Mouse (Mus musculus): ENCODE data around the gene Sdcbp2. TPM values are rescaled to one million over a fixed set of nuclear protein-coding genes. Genes with fewer than 3 reads are reported as not detected.
A peak's percentile ranks its signal among the peaks of the same experiment; 100 is the strongest.

Gene Sdcbp2
- polyA plus RNA-seq, 1 experiment: 1.1 TPM

DNA sequence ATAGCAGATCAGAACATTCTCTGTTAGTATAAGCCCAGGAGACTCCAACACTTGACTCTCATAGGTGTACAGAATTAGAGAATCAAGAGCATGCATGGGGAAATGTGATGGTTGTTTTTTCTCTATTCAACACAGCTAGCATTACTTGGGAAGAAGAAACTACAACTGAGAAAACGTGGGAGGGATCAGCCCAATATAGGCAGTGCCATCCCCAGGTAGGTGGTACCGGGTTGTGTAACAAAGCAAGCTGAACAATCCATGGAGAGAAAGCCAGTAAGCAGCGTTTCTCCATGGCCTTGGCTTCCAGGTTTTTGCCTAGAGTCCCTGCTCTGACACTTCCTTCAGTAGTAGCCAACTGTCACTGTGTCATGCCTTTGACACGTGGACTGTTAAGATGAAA lies 33.8 kb upstream of the Sdcbp2 start:
- peaks cover 81% of the 10 kb centered on the region for H3K4me1 ChIP-seq
- H3K4me3 ChIP-seq (replicated peaks): no peak overlapping the region
- H3K9me3 ChIP-seq: peaks cover 5% of the 10 kb centered on the region; the same call in 1 of the 2 replicates
- peaks cover 19% of the 10 kb centered on the region for H3K27me3 ChIP-seq (replicated peaks)
- H3K36me3 ChIP-seq (replicated peaks; ENCODE audit: low read length): peaks cover 2% of the 10 kb centered on the region
- TF ChIP-seq FLI1 (IDR thresholded peaks at IDR 0.05; ENCODE audit: low read length): no peak
- TF ChIP-seq GATA1 (IDR thresholded peaks at IDR 0.05; ENCODE audit: borderline replicate concordance, low read length): no peak

DNA sequence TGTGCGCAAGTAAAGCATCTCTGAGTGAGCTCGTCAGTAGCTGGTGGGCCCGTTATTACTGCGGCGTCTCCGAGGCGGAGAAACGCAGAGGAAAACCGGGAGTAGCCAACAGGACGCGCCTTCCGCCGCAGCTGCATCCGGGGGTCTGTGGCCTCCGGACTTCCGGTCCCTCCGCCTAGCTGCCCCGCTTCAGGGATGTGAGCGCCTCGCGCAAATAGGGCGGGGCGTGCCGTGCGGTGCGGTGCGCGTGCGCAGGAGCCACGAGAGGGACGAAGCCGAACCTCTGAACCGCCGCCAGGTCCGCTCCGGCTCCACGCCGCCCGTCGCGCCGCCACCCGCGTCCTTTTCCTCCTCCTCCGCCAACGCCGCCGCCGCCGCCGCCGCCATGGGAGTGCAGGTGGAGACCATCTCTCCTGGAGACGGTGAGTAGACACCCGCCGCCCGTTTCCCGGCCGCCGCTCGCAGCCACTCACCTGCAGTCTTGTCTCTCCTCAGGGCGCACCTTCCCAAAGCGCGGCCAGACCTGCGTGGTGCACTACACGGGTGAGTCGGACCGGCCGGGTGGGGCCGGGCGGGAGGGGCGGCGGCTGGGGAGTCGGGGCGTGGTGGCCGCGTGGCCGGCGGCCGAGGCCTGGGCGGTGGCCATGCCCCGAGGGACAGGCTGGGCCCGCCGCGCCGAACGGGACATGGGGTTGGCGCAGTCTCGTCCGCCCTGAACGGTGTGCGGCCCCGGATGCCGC lies 29.9 kb upstream of the Sdcbp2 start, which contains the start of gene Fkbp1a:
TSS of gene Fkbp1a (plus strand) at position 161 of the 740 bp plus-strand sequence.
- Histone ChIP-seq H3K4me1 (peaks cover 80% of the 10 kb centered on the region), H3K4me3 (replicated peaks) (peak within 1 kb of the TSS; percentile 95), H3K9me3 (no peaks in the 10 kb centered on the region), H3K27me3 (replicated peaks) (peaks cover 28% of the 10 kb centered on the region), H3K36me3 (replicated peaks; ENCODE audit: low read length) (peaks cover 32% of the 10 kb centered on the region)
- TF ChIP-seq FLI1 (IDR thresholded peaks at IDR 0.05; ENCODE audit: low read length): peak; percentile 90; the same call in 1 of the 2 replicates
- TF ChIP-seq GATA1 (IDR thresholded peaks at IDR 0.05; ENCODE audit: borderline replicate concordance, low read length): no peak

DNA sequence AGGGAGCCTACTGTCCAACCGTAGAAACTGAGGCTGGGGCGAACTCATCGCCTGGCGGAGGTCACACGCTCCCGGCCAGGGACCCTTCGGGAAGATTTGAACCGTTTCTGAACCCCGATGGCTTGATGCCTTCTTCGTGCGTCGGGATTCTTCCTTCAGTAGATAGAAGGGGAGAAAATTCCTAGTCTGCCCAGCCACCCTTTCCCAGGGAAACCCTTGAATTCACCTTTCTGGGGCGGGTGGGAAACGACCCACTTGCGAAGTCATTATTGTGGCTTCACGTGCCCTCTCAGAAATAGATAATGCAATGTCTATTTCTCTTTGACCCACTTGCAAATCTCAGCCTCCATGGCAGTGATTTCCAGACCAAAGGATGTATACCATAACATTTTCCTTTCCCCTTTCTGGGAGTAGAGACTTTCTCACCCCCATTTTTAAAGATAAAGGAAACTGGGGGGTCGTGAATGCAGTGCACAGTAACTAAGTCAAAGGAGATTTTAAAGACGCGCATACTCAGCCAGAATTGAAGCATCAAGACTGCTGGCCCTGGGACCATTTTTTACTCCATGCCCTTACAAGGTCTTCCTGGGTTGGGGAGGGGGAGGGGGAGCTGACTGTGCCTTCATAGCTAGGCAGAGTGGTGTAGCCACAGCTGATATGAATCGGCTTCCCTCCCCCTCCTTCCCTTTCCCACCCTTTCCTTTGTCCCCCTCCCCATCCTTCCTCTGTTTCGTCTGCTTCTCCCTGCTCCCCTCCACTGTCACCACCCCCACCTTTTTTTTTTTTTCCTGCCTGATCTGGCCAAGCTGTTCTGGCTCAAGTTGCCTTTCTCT lies 29.1 kb upstream of the Sdcbp2 start:
- Histone ChIP-seq H3K4me1 (peaks cover 73% of the 10 kb centered on the region), H3K27me3 (replicated peaks) (peaks cover 28% of the 10 kb centered on the region), H3K4me3 (replicated peaks) (peak overlapping the region; percentile 95), H3K36me3 (replicated peaks; ENCODE audit: low read length) (peaks cover 39% of the 10 kb centered on the region), H3K9me3 (no peaks in the 10 kb centered on the region)
- TF ChIP-seq GATA1 (IDR thresholded peaks at IDR 0.05; ENCODE audit: borderline replicate concordance, low read length) (no peak), FLI1 (IDR thresholded peaks at IDR 0.05; ENCODE audit: low read length) (no peak)

DNA sequence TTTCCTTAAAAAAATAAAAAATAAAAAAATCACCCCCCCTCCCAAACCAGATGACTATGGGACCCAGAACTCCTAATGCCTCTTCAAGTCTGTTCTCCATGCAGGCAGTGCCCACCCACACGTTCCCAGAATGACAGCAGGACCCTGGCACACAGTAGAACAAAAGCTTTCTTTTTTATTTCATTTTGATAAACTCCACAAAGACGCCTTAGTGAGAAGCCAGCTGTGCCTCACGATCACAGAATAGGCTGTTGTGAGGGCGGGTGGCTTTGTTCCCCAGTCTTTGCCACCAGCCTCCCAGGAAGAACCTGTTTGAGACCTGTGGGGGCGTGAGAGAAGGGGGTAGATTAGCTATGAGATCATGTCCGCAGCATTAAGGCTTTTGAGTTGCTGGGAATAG lies 27.7 kb upstream of the Sdcbp2 start:
- H3K4me1 ChIP-seq: peaks cover 62% of the 10 kb centered on the region
- H3K4me3 ChIP-seq (replicated peaks): no peak overlapping the region
- H3K9me3 ChIP-seq: no peaks in the 10 kb centered on the region
- H3K36me3 ChIP-seq (replicated peaks; ENCODE audit: low read length): peaks cover 52% of the 10 kb centered on the region
- TF ChIP-seq FLI1 (IDR thresholded peaks at IDR 0.05; ENCODE audit: low read length) (no peak), GATA1 (IDR thresholded peaks at IDR 0.05; ENCODE audit: borderline replicate concordance, low read length) (no peak)
- peaks cover 26% of the 10 kb centered on the region for H3K27me3 ChIP-seq (replicated peaks)

DNA sequence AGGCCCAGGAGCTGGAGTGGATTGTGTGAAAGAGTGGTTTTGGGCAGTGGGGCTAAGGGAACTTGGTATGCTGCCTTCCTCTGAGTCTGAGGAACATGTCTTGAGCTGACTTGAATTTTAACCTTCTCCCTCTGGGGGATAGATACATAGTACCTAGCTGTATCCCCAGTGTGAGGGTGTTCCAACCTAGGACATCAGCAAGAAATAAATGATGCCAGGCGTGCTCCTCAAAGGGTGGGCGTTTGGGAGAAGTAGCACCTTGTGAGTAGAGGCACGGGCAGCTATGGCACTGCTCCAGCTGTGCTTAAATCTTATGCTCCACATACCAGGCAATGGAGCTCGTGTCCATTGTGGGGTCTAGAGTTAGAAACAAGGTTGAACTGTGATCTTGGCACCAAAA lies 25.9 kb upstream of the Sdcbp2 start:
- H3K9me3 ChIP-seq: no peaks in the 10 kb centered on the region
- H3K36me3 ChIP-seq (replicated peaks; ENCODE audit: low read length): peaks cover 69% of the 10 kb centered on the region
- peaks cover 23% of the 10 kb centered on the region for H3K27me3 ChIP-seq (replicated peaks)
- H3K4me3 ChIP-seq (replicated peaks): no peak overlapping the region
- H3K4me1 ChIP-seq: peaks cover 67% of the 10 kb centered on the region
- TF ChIP-seq FLI1 (IDR thresholded peaks at IDR 0.05; ENCODE audit: low read length) (no peak), GATA1 (IDR thresholded peaks at IDR 0.05; ENCODE audit: borderline replicate concordance, low read length) (no peak)

DNA sequence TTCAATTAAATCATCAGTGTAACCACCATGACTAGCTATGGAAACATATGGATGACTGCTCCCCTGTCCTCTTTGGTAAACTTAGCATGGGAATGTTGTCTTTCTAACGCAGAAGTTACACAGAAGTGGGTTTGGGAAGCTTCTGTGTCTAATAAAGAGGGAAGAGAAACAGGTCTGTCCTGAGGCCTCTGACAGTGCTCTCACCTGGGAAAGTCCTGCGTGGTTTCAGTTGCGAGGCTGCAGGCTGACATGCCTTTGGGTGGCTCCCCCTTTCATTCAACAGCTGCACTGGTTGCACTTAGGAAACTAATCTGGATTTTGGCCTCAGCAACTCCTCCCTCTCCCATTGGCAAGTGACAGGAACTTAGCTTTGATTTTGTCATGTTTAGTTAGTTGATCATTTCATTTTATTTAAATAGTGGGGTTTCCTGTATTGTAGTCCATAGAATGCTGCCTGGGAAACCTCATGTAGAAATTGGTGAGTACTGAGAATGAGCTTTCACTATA lies 22.8 kb upstream of the Sdcbp2 start:
- H3K9me3 ChIP-seq: no peaks in the 10 kb centered on the region
- peaks cover 80% of the 10 kb centered on the region for H3K36me3 ChIP-seq (replicated peaks; ENCODE audit: low read length)
- peaks cover 57% of the 10 kb centered on the region for H3K4me1 ChIP-seq
- H3K4me3 ChIP-seq (replicated peaks): no peak overlapping the region
- H3K27me3 ChIP-seq (replicated peaks): peaks cover 6% of the 10 kb centered on the region
- TF ChIP-seq FLI1 (IDR thresholded peaks at IDR 0.05; ENCODE audit: low read length) (no peak), GATA1 (IDR thresholded peaks at IDR 0.05; ENCODE audit: borderline replicate concordance, low read length) (no peak)

DNA sequence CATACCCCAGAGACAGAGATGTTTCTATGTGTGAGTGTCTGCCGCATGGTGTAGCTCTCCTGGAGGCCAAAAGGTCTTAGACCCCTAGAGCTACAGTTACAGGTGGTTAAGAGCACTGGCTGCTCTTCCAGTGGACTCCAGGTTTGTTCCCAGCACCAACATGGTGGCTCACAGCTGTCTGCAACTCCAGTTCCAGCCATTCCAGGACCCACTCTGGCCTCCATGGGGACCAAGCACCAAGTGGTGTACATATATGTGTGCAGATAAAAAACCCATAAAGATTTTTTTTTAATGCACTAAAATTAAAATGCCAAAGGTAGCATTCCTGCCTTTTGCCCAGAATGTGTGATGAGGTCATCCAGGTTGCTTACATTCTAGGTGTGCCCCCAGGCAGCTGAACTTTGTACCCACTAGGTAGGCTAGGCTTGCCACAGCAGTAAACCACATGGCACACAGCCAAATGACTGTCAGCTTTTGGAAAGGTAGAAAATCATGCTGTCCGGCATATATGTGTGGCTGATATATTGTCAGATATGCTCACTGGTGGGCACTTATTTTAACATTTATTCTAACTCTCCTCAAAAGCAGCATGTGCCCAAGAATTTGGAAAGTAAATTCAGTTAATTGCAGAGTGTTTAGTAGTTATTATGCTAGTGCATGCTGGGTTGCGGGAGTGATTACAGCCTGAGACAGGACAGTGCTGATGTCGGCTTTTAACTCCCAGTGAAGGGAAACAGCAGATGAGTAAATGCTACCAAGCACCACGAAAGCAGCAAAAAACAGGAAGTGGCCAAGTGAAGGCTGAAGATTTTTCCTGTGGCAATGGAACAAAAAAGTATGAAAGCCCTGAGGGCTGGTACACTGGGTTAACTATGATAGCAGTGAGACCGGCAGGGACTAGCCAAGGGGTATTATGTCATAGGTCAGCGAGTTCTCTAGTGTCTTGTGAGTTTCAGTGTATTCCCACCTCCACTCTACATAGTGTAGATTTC lies 9.2 kb upstream of the Sdcbp2 start:
- Histone ChIP-seq H3K36me3 (replicated peaks; ENCODE audit: low read length) (peaks cover 63% of the 10 kb centered on the region), H3K27me3 (replicated peaks) (peaks cover 4% of the 10 kb centered on the region), H3K4me3 (replicated peaks) (no peak overlapping the region), H3K4me1 (peaks cover 9% of the 10 kb centered on the region), H3K9me3 (no peaks in the 10 kb centered on the region)
- TF ChIP-seq GATA1 (IDR thresholded peaks at IDR 0.05; ENCODE audit: borderline replicate concordance, low read length): no peak
- TF ChIP-seq FLI1 (IDR thresholded peaks at IDR 0.05; ENCODE audit: low read length): no peak

DNA sequence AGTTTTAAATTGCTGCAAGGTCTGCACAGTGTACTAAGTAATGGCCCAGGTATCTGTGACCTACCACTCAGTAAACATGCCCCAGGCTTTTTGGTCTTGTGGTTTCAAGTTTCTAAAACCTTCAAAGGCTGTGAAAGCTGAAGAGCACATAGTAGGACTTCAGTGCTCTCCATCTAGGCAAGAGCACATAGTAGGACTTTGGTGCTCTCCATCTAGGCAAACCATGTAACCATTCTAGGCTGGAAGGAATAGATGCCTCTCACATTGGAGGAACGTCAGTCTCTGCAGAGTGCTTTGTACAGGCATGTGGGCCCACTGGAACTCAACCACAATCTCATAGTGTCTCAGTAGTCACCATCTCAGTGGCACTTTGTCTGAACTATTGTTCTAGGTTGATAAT lies 8.4 kb upstream of the Sdcbp2 start:
- peaks cover 9% of the 10 kb centered on the region for H3K4me1 ChIP-seq
- peaks cover 57% of the 10 kb centered on the region for H3K36me3 ChIP-seq (replicated peaks; ENCODE audit: low read length)
- no peak overlapping the region for H3K4me3 ChIP-seq (replicated peaks)
- peaks cover 4% of the 10 kb centered on the region for H3K27me3 ChIP-seq (replicated peaks)
- no peaks in the 10 kb centered on the region for H3K9me3 ChIP-seq
- TF ChIP-seq GATA1 (IDR thresholded peaks at IDR 0.05; ENCODE audit: borderline replicate concordance, low read length) (no peak), FLI1 (IDR thresholded peaks at IDR 0.05; ENCODE audit: low read length) (no peak)

DNA sequence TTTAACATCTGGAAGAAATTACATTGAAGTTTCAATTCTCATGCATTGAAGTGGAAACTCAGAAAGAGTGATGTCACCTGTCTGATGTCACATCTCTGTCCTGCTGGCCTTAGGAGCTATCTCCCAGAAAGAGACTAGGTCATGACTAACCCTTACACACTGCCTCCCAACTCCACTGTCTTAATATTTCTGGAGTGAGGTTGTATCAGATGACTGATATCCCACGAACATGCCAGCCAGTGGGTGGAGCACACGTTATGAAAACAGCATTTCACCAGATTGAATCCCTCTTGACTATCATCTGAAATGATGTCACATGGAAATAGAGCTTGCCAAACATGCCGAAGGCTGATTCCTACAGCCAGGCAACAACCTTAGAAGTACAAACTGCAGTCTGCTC lies 7.4 kb upstream of the Sdcbp2 start:
- Histone ChIP-seq H3K27me3 (replicated peaks) (peaks cover 4% of the 10 kb centered on the region), H3K9me3 (no peaks in the 10 kb centered on the region), H3K36me3 (replicated peaks; ENCODE audit: low read length) (peaks cover 47% of the 10 kb centered on the region), H3K4me3 (replicated peaks) (no peak overlapping the region), H3K4me1 (peaks cover 9% of the 10 kb centered on the region)
- TF ChIP-seq GATA1 (IDR thresholded peaks at IDR 0.05; ENCODE audit: borderline replicate concordance, low read length): no peak
- TF ChIP-seq FLI1 (IDR thresholded peaks at IDR 0.05; ENCODE audit: low read length): no peak
